Mouse (Mus musculus) CD4-positive, CD25-positive, alpha-beta regulatory T cell, adult 4 months (primary cell): ENCODE data around the gene Pycr1. TPM values are rescaled to one million over a fixed set of nuclear protein-coding genes. Genes with fewer than 3 reads are reported as not detected.

Experiments used
- ATAC-seq: one replicate; pipeline ENCODE4 v1.8.0; 2017
- polyA plus RNA-seq, 2 experiments: library from polyadenylated mRNA; unstranded; fragments of 100-300 nt; shearing (Covaris generic); gene quantifications; one replicate each; pipeline ENCODE4 v1.2.1; 2017

Gene Pycr1
- polyA plus RNA-seq, 2 experiments from 2014 or later, result 1.5 to 1.8 TPM

DNA sequence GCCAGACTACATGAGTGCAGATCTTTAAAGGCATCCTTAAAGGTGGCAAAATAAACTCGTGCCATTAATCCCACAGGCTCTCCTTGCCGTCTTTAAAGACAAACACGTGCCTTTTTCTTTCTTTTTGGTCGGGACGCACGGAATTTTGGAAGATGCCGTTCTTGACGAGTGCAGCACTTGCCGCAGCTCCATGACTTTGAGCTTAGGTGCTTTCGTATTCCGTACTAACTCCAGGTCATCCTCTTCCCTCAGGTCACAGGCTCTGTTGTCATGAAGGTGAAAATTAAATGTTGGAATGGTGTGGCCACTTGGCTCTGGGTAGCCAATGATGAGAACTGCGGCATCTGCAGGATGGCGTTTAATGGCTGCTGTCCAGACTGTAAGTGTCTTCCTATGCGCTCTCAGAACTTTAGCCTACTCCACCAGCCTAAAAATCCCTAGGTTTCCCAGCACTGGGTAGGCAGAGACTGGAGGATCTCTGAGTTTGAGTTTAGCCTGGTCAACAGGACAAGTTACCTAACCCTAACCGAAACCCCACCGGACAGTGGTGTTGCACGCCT is 44.5 kb downstream of the Pycr1 start:
- no peak for ATAC-seq

DNA sequence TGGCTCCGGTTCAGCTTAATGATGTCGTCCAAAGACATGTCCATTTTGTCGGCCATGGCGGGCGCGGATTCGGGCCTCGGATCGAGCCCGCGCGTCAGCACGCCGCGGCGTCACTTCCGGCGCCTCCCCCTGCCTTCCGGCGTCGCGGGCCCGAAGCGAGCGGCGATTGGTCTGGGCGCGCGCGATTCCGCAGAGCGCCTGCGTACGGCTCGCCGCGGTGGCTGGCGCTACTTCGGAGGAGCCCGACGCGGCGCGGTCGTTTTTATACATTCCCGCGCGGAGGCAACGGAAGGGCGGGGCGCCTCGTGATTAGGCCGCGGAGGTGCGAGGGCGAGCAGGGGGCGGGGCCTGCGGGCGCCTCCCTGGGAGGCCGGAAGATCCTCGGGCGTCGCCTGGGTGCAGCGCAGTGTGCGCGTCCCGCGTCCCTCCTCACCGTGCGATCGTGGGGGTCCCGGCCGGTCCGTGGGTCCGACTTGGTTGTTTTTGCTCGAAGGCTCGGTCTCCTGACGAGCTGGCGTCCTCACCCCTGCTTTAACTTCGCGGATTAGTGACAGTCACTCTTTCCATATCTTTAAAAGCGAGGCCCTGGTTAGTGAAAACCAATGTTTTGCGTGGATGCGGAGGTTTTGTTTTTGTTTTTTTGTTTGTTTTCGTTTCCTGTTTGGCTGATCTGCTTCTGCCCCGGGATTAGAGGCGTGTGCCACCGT is 45.1 kb downstream of the Pycr1 start, which contains the start of the genes Alyref and Anapc11:
Gene Alyref (minus strand): TSS at position 83 of the 707 bp plus-strand sequence.
Gene Anapc11 (plus strand): TSS at position 139 of the 707 bp plus-strand sequence.
- ATAC-seq, result peak; percentile 88

DNA sequence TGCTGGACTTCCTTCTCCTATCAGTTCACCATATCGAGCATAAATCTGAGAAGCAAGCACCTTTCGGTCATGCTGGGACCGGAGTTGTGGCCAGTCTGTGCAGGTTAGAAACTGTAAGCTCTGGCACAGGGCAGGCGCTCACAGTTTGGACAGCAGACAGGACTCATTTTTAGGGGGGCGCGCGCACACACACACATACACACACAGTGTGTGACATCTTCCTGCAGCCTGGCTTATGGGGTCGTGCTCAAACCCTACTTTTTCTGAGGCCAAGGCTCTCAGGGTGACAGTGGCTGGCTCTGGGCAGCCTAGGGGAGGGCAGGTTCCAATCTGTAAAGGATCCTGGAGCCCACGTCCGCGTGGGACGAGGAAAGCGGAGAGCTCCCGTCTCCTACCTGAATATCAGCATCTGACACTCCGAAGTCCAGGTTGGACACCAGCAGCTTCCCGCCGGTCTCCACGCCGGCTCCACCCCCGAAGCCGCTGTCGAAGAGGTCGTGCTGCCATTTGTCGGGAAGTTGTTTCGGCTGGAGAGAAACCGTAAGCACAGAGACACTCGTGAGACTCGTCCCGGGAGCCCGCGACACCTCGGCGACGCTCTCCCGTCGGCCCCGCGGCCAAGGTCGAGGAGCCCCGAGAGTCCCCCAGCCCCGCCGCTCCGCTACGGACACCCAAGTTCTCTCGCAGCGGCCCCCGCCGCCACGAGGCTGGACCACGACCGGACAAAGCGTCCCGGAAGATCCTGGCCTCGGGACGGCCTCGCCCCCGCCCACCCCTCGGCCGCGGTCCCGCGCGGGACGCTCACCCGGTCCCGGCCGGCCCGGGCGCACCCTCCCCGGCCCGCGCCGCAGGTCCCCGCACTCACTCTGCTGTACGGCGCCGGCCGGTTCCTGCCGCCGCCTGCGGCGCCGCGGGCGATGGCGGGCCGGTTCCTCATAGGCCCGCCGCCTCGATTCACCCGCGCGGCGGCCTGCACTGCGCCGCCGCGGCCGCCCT is 46.0 kb downstream of the Pycr1 start:
- ATAC-seq, result no peak

DNA sequence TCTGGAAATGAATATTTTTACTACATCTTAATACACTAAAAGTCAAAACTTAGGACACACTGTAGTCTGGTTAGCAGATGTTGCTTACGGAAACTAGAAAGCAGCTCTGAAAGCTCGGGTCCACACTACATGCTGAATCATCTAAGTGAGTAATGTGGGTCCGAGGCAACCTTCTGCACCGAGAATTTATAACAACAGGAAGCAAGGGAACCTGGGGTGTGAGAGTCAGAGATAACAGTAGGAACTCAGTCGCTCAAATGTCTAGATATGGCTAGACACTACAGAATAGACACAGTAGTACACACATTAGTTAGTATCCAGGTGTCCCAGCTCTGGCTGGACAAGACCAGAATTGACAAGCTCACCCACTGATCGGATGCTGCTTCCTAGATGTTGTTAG is 55.0 kb downstream of the Pycr1 start:
- no peak for ATAC-seq

Other genes with a start within 250 kb of the Pycr1 start
- gene Nploc4, start 206.1 kb downstream of the Pycr1 start, polyA plus RNA-seq, result 10 to 100 TPM in 1 of 2 experiments, 1 to 10 TPM in 1; 9.5 to 11.0 TPM
- gene Tspan10, start 201.1 kb downstream of the Pycr1 start, polyA plus RNA-seq, result not detected
- under 1 TPM in 1 of 2 experiments, not detected in 1; 0.83 TPM for gene Pde6g, start 190.3 kb downstream of the Pycr1 start, polyA plus RNA-seq
- 1 to 10 TPM; 3.5 to 4.6 TPM for gene Oxld1, start 185.7 kb downstream of the Pycr1 start, polyA plus RNA-seq
- 10 to 100 TPM; 19.8 to 27.7 TPM for gene Ccdc137, start 185.7 kb downstream of the Pycr1 start, polyA plus RNA-seq
- gene Arl16, start 176.2 kb downstream of the Pycr1 start, polyA plus RNA-seq, result 10 to 100 TPM; 34.8 to 44.8 TPM
- gene Mrpl12, start 159.2 kb downstream of the Pycr1 start, polyA plus RNA-seq, result 10 to 100 TPM; 67.0 to 68.0 TPM
- 10 to 100 TPM; 11.0 to 14.3 TPM for gene Slc25a10, start 151.9 kb downstream of the Pycr1 start, polyA plus RNA-seq
- not detected for gene Gcgr, start 113.1 kb downstream of the Pycr1 start, polyA plus RNA-seq
- gene Mcrip1, start 94.0 kb downstream of the Pycr1 start, polyA plus RNA-seq, result 100 to 1,000 TPM; 114 to 126 TPM
- not detected for gene Ppp1r27, start 92.6 kb downstream of the Pycr1 start, polyA plus RNA-seq
- 100 to 1,000 TPM; 162 to 169 TPM for gene P4hb, start 70.5 kb downstream of the Pycr1 start, polyA plus RNA-seq
- 100 to 1,000 TPM; 554 to 866 TPM for gene Arhgdia, start 62.1 kb downstream of the Pycr1 start, polyA plus RNA-seq
- 10 to 100 TPM in 1 of 2 experiments, 1 to 10 TPM in 1; 8.5 to 42.6 TPM for gene Alyref, start 45.4 kb downstream of the Pycr1 start, polyA plus RNA-seq
- gene Anapc11, start 45.3 kb downstream of the Pycr1 start, polyA plus RNA-seq, result 100 to 1,000 TPM; 122 to 134 TPM
- not detected for gene Npb, start 35.3 kb downstream of the Pycr1 start, polyA plus RNA-seq
- 100 to 1,000 TPM; 101 to 179 TPM for gene Pcyt2, start 25.8 kb downstream of the Pycr1 start, polyA plus RNA-seq
- 10 to 100 TPM; 66.4 to 66.7 TPM for gene Sirt7, start 18.5 kb downstream of the Pycr1 start, polyA plus RNA-seq
- gene Mafg, start 10.2 kb downstream of the Pycr1 start, polyA plus RNA-seq, result 10 to 100 TPM; 11.3 to 16.0 TPM
- not detected for gene Myadml2, start 4.4 kb upstream of the Pycr1 start, polyA plus RNA-seq
- not detected for gene Notum, start 17.4 kb upstream of the Pycr1 start, polyA plus RNA-seq
- gene Aspscr1, start 29.2 kb upstream of the Pycr1 start, polyA plus RNA-seq, result 100 to 1,000 TPM in 1 of 2 experiments, 10 to 100 TPM in 1; 82.3 to 134 TPM
- 100 to 1,000 TPM; 152 to 156 TPM for gene Cenpx, start 70.0 kb upstream of the Pycr1 start, polyA plus RNA-seq
- gene Lrrc45, start 70.2 kb upstream of the Pycr1 start, polyA plus RNA-seq, result 10 to 100 TPM; 26.8 to 34.4 TPM
- not detected for gene Rac3, start 77.7 kb upstream of the Pycr1 start, polyA plus RNA-seq
- 10 to 100 TPM; 15.1 to 17.4 TPM for gene Dcxr, start 83.5 kb upstream of the Pycr1 start, polyA plus RNA-seq
- not detected for gene Cbr2, start 88.3 kb upstream of the Pycr1 start, polyA plus RNA-seq
- 10 to 100 TPM in 1 of 2 experiments, 1 to 10 TPM in 1; 3.6 to 24.6 TPM for gene Hmga1b, start 119.0 kb upstream of the Pycr1 start, polyA plus RNA-seq
- gene Rfng, start 140.4 kb upstream of the Pycr1 start, polyA plus RNA-seq, result 1 to 10 TPM; 2.8 to 4.1 TPM
- gene Gps1, start 140.5 kb upstream of the Pycr1 start, polyA plus RNA-seq, result 100 to 1,000 TPM; 126 to 160 TPM
- gene Dus1l, start 152.6 kb upstream of the Pycr1 start, polyA plus RNA-seq, result 10 to 100 TPM; 31.4 to 35.3 TPM
- 10 to 100 TPM; 24.1 to 34.8 TPM for gene Fasn, start 180.8 kb upstream of the Pycr1 start, polyA plus RNA-seq